Mouse (Mus musculus): ENCODE measurements around the gene Grin2d. TPM values are rescaled to one million over a fixed set of nuclear protein-coding genes. Genes with fewer than 3 reads are reported as not detected.

The Grin2d gene
- not detected for polyA plus RNA-seq (2014; fragmentation: Illumina TruSeq; extraction: RNeasy Lipid Tissue Mini Kit (QIAGEN cat#74804); ENCODE audit: low read depth, low replicate concordance)

GRCm38 (mm10) chr7:45878278-45878677 lies at the start of gene Grin2d:
TSS of gene Grin2d (minus strand) at chr7:45878378.

GRCm38 (mm10) chr7:45923762-45924428 lies 45.7 kb upstream of the Grin2d start, which contains the start of gene Ccdc114:
TSS of gene Ccdc114 (plus strand) at chr7:45924072.

GRCm38 (mm10) chr7:45921242-45921621 lies 43.1 kb upstream of the Grin2d start, which contains the start of gene Emp3:
TSS of gene Emp3 (minus strand) at chr7:45921404.

GRCm38 (mm10) chr7:45896517-45897257 lies 18.5 kb upstream of the Grin2d start, which contains the start of the genes Syngr4 and Tmem143:
TSS of gene Syngr4 (minus strand) at chr7:45896714.
TSS of gene Tmem143 (plus strand) at chr7:45896941.

GRCm38 (mm10) chr7:45872624-45873023 lies 5.6 kb downstream of the Grin2d start, which contains the start of gene Kdelr1:
TSS of gene Kdelr1 (plus strand) at chr7:45872772.

GRCm38 (mm10) chr7:45830427-45831127 lies 47.6 kb downstream of the Grin2d start, which contains the start of gene Grwd1:
TSS of gene Grwd1 (minus strand) at chr7:45830944.

GRCm38 (mm10) chr7:45824598-45824997 lies 53.6 kb downstream of the Grin2d start, which contains the start of gene Kcnj14:
TSS of gene Kcnj14 (minus strand) at chr7:45824782.

GRCm38 (mm10) chr7:45813787-45814779 lies 64.1 kb downstream of the Grin2d start, which contains the start of gene Cyth2:
TSS of gene Cyth2 (minus strand) at chr7:45814581.

GRCm38 (mm10) chr7:45784524-45785372 lies 93.4 kb downstream of the Grin2d start, which contains the start of gene Sult2b1:
TSS of gene Sult2b1 (minus strand) at chr7:45784669.

GRCm38 (mm10) chr7:45783511-45784091 lies 94.6 kb downstream of the Grin2d start, which contains the start of gene Lmtk3:
TSS of gene Lmtk3 (plus strand) at chr7:45783738.

Other genes starting within 250 kb of the Grin2d start
- gene Mamstr, start 238.4 kb downstream of the Grin2d start, polyA plus RNA-seq (2014; fragmentation: Illumina TruSeq; extraction: RNeasy Lipid Tissue Mini Kit (QIAGEN cat#74804); ENCODE audit: low read depth, low replicate concordance): not detected
- not detected for gene Fut2, start 212.0 kb downstream of the Grin2d start, polyA plus RNA-seq (2014; fragmentation: Illumina TruSeq; extraction: RNeasy Lipid Tissue Mini Kit (QIAGEN cat#74804); ENCODE audit: low read depth, low replicate concordance)
- not detected for gene Ntn5, start 194.4 kb downstream of the Grin2d start, polyA plus RNA-seq (2014; fragmentation: Illumina TruSeq; extraction: RNeasy Lipid Tissue Mini Kit (QIAGEN cat#74804); ENCODE audit: low read depth, low replicate concordance)
- not detected for gene Sec1, start 184.0 kb downstream of the Grin2d start, polyA plus RNA-seq (2014; fragmentation: Illumina TruSeq; extraction: RNeasy Lipid Tissue Mini Kit (QIAGEN cat#74804); ENCODE audit: low read depth, low replicate concordance)
- not detected for gene Car11, start 178.5 kb downstream of the Grin2d start, polyA plus RNA-seq (2014; fragmentation: Illumina TruSeq; extraction: RNeasy Lipid Tissue Mini Kit (QIAGEN cat#74804); ENCODE audit: low read depth, low replicate concordance)
- 1.5 TPM for gene Dbp, start 173.3 kb downstream of the Grin2d start, polyA plus RNA-seq (2014; fragmentation: Illumina TruSeq; extraction: RNeasy Lipid Tissue Mini Kit (QIAGEN cat#74804); ENCODE audit: low read depth, low replicate concordance)
- 0.65 TPM for gene Rpl18, start 162.9 kb downstream of the Grin2d start, polyA plus RNA-seq (2014; fragmentation: Illumina TruSeq; extraction: RNeasy Lipid Tissue Mini Kit (QIAGEN cat#74804); ENCODE audit: low read depth, low replicate concordance)
- 0.32 TPM for gene Sphk2, start 160.4 kb downstream of the Grin2d start, polyA plus RNA-seq (2014; fragmentation: Illumina TruSeq; extraction: RNeasy Lipid Tissue Mini Kit (QIAGEN cat#74804); ENCODE audit: low read depth, low replicate concordance)
- not detected for gene Fam83e, start 157.2 kb downstream of the Grin2d start, polyA plus RNA-seq (2014; fragmentation: Illumina TruSeq; extraction: RNeasy Lipid Tissue Mini Kit (QIAGEN cat#74804); ENCODE audit: low read depth, low replicate concordance)
- gene Spaca4, start 152.6 kb downstream of the Grin2d start, polyA plus RNA-seq (2014; fragmentation: Illumina TruSeq; extraction: RNeasy Lipid Tissue Mini Kit (QIAGEN cat#74804); ENCODE audit: low read depth, low replicate concordance): not detected
- gene Lmtk3, start 94.6 kb downstream of the Grin2d start, polyA plus RNA-seq (2014; fragmentation: Illumina TruSeq; extraction: RNeasy Lipid Tissue Mini Kit (QIAGEN cat#74804); ENCODE audit: low read depth, low replicate concordance): not detected
- not detected for gene Sult2b1, start 93.7 kb downstream of the Grin2d start, polyA plus RNA-seq (2014; fragmentation: Illumina TruSeq; extraction: RNeasy Lipid Tissue Mini Kit (QIAGEN cat#74804); ENCODE audit: low read depth, low replicate concordance)
- 10.8 TPM for gene Cyth2, start 63.8 kb downstream of the Grin2d start, polyA plus RNA-seq (2014; fragmentation: Illumina TruSeq; extraction: RNeasy Lipid Tissue Mini Kit (QIAGEN cat#74804); ENCODE audit: low read depth, low replicate concordance)
- not detected for gene Kcnj14, start 53.6 kb downstream of the Grin2d start, polyA plus RNA-seq (2014; fragmentation: Illumina TruSeq; extraction: RNeasy Lipid Tissue Mini Kit (QIAGEN cat#74804); ENCODE audit: low read depth, low replicate concordance)
- gene Grwd1, start 47.4 kb downstream of the Grin2d start, polyA plus RNA-seq (2014; fragmentation: Illumina TruSeq; extraction: RNeasy Lipid Tissue Mini Kit (QIAGEN cat#74804); ENCODE audit: low read depth, low replicate concordance): 1.0 TPM
- gene Kdelr1, start 5.6 kb downstream of the Grin2d start, polyA plus RNA-seq (2014; fragmentation: Illumina TruSeq; extraction: RNeasy Lipid Tissue Mini Kit (QIAGEN cat#74804); ENCODE audit: low read depth, low replicate concordance): 78.5 TPM
- not detected for gene Syngr4, start 18.3 kb upstream of the Grin2d start, polyA plus RNA-seq (2014; fragmentation: Illumina TruSeq; extraction: RNeasy Lipid Tissue Mini Kit (QIAGEN cat#74804); ENCODE audit: low read depth, low replicate concordance)
- gene Tmem143, start 18.6 kb upstream of the Grin2d start, polyA plus RNA-seq (2014; fragmentation: Illumina TruSeq; extraction: RNeasy Lipid Tissue Mini Kit (QIAGEN cat#74804); ENCODE audit: low read depth, low replicate concordance): 1.9 TPM
- 0.73 TPM for gene Emp3, start 43.0 kb upstream of the Grin2d start, polyA plus RNA-seq (2014; fragmentation: Illumina TruSeq; extraction: RNeasy Lipid Tissue Mini Kit (QIAGEN cat#74804); ENCODE audit: low read depth, low replicate concordance)
- 0.40 TPM for gene Ccdc114, start 45.7 kb upstream of the Grin2d start, polyA plus RNA-seq (2014; fragmentation: Illumina TruSeq; extraction: RNeasy Lipid Tissue Mini Kit (QIAGEN cat#74804); ENCODE audit: low read depth, low replicate concordance)
- not detected for gene Abcc6, start 151.9 kb upstream of the Grin2d start, polyA plus RNA-seq (2014; fragmentation: Illumina TruSeq; extraction: RNeasy Lipid Tissue Mini Kit (QIAGEN cat#74804); ENCODE audit: low read depth, low replicate concordance)
- gene Nomo1, start 155.3 kb upstream of the Grin2d start, polyA plus RNA-seq (2014; fragmentation: Illumina TruSeq; extraction: RNeasy Lipid Tissue Mini Kit (QIAGEN cat#74804); ENCODE audit: low read depth, low replicate concordance): 3.2 TPM
- not detected for gene Kcnj11, start 222.4 kb upstream of the Grin2d start, polyA plus RNA-seq (2014; fragmentation: Illumina TruSeq; extraction: RNeasy Lipid Tissue Mini Kit (QIAGEN cat#74804); ENCODE audit: low read depth, low replicate concordance)